Mouse (Mus musculus): ENCODE data around the gene Tfam. TPM values are rescaled to one million over a fixed set of nuclear protein-coding genes. Genes with fewer than 3 reads are reported as not detected.

The Tfam gene
- polyA plus RNA-seq, 1 experiment from 2014 or later: 45.4 TPM

GRCm38 (mm10) chr10:71200964-71201363 lies 37.1 kb downstream of the Tfam start:
- Histone ChIP-seq H3K27me3 (ENCODE audit: control insufficient read depth, insufficient read depth, low read length) (no peaks in the 10 kb centered on the region), H3K27ac (no peak overlapping the region), H3K36me3 (replicated peaks; ENCODE audit: control insufficient read depth, insufficient read depth) (no peaks in the 10 kb centered on the region), H3K4me1 (replicated peaks; ENCODE audit: control insufficient read depth, insufficient read depth, low read length) (no peaks in the 10 kb centered on the region; the same call in 1 of the 2 replicates), H3K4me2 (replicated peaks) (no peak overlapping the region), H3K9ac (no peak overlapping the region), H3K9me3 (ENCODE audit: control insufficient read depth, low read length) (no peaks in the 10 kb centered on the region), H3K4me3 (replicated peaks; ENCODE audit: low read length) (no peak overlapping the region)
- DNase-seq (ENCODE audit: low spot score): no peak
- 54% methylated on average over 5 of the region's 5 CpGs for WGBS
- ATAC-seq (ENCODE audit: low FRiP score): no peak

- H3K27me3 ChIP-seq (ENCODE audit: control insufficient read depth, insufficient read depth, low read length): no peaks in the 10 kb centered on the region
- no peak overlapping the region for H3K9ac ChIP-seq
- ATAC-seq (ENCODE audit: low FRiP score) (no peak), DNase-seq (ENCODE audit: low spot score) (no peak)
- H3K4me3 ChIP-seq (replicated peaks; ENCODE audit: low read length): no peak overlapping the region
- no peaks in the 10 kb centered on the region for H3K9me3 ChIP-seq (ENCODE audit: control insufficient read depth, low read length)
- WGBS: 89% methylated on average over 8 of the region's 8 CpGs
- H3K27ac ChIP-seq: no peak overlapping the region
- peaks cover 7% of the 10 kb centered on the region; the same call in 1 of the 2 replicates for H3K4me1 ChIP-seq (replicated peaks; ENCODE audit: control insufficient read depth, insufficient read depth, low read length)
- H3K4me2 ChIP-seq (replicated peaks): no peak overlapping the region
- H3K36me3 ChIP-seq (replicated peaks; ENCODE audit: control insufficient read depth, insufficient read depth): no peaks in the 10 kb centered on the region
These were observed 39.4 kb downstream of the Tfam start for GRCm38 (mm10) chr10:71198676-71199075.

- 78% methylated on average over 14 of the region's 14 CpGs for WGBS
- no peak overlapping the region for H3K27ac ChIP-seq
- no peaks in the 10 kb centered on the region for H3K9me3 ChIP-seq (ENCODE audit: control insufficient read depth, low read length)
- no peak for ATAC-seq (ENCODE audit: low FRiP score)
- H3K9ac ChIP-seq: no peak overlapping the region
- H3K36me3 ChIP-seq (replicated peaks; ENCODE audit: control insufficient read depth, insufficient read depth): no peaks in the 10 kb centered on the region
- DNase-seq (ENCODE audit: low spot score): no peak
- H3K4me1 ChIP-seq (replicated peaks; ENCODE audit: control insufficient read depth, insufficient read depth, low read length): peaks cover 11% of the 10 kb centered on the region; the same call in 1 of the 2 replicates
- H3K4me3 ChIP-seq (replicated peaks; ENCODE audit: low read length): no peak overlapping the region
- H3K4me2 ChIP-seq (replicated peaks): no peak overlapping the region
- H3K27me3 ChIP-seq (ENCODE audit: control insufficient read depth, insufficient read depth, low read length): no peaks in the 10 kb centered on the region
These were observed 40.9 kb downstream of the Tfam start for GRCm38 (mm10) chr10:71197036-71197785.

GRCm38 (mm10) chr10:71195501-71195900 lies 42.6 kb downstream of the Tfam start:
- H3K4me2 ChIP-seq (replicated peaks): no peak overlapping the region
- no peak for ATAC-seq (ENCODE audit: low FRiP score)
- no peak overlapping the region for H3K9ac ChIP-seq
- no peaks in the 10 kb centered on the region for H3K36me3 ChIP-seq (replicated peaks; ENCODE audit: control insufficient read depth, insufficient read depth)
- WGBS: 52% methylated on average over 9 of the region's 9 CpGs
- H3K9me3 ChIP-seq (ENCODE audit: control insufficient read depth, low read length): no peaks in the 10 kb centered on the region
- no peak for DNase-seq (ENCODE audit: low spot score)
- no peak overlapping the region for H3K4me3 ChIP-seq (replicated peaks; ENCODE audit: low read length)
- peaks cover 11% of the 10 kb centered on the region; the same call in 1 of the 2 replicates for H3K4me1 ChIP-seq (replicated peaks; ENCODE audit: control insufficient read depth, insufficient read depth, low read length)
- no peak overlapping the region for H3K27ac ChIP-seq
- no peaks in the 10 kb centered on the region for H3K27me3 ChIP-seq (ENCODE audit: control insufficient read depth, insufficient read depth, low read length)

GRCm38 (mm10) chr10:71194713-71195112 lies 43.4 kb downstream of the Tfam start:
- no peak overlapping the region for H3K27ac ChIP-seq
- no peaks in the 10 kb centered on the region for H3K27me3 ChIP-seq (ENCODE audit: control insufficient read depth, insufficient read depth, low read length)
- H3K4me1 ChIP-seq (replicated peaks; ENCODE audit: control insufficient read depth, insufficient read depth, low read length): peaks cover 11% of the 10 kb centered on the region; the same call in 1 of the 2 replicates
- no peaks in the 10 kb centered on the region for H3K36me3 ChIP-seq (replicated peaks; ENCODE audit: control insufficient read depth, insufficient read depth)
- H3K9me3 ChIP-seq (ENCODE audit: control insufficient read depth, low read length): no peaks in the 10 kb centered on the region
- 88% methylated on average over 7 of the region's 7 CpGs for WGBS
- H3K4me3 ChIP-seq (replicated peaks; ENCODE audit: low read length): no peak overlapping the region
- H3K4me2 ChIP-seq (replicated peaks): no peak overlapping the region
- DNase-seq (ENCODE audit: low spot score) (no peak), ATAC-seq (ENCODE audit: low FRiP score) (no peak)
- no peak overlapping the region for H3K9ac ChIP-seq

GRCm38 (mm10) chr10:71193319-71193718 lies 44.8 kb downstream of the Tfam start:
- 35% methylated on average over 7 of the region's 7 CpGs for WGBS
- H3K9me3 ChIP-seq (ENCODE audit: control insufficient read depth, low read length): no peaks in the 10 kb centered on the region
- ATAC-seq (ENCODE audit: low FRiP score): no peak
- H3K4me3 ChIP-seq (replicated peaks; ENCODE audit: low read length): no peak overlapping the region
- no peaks in the 10 kb centered on the region for H3K36me3 ChIP-seq (replicated peaks; ENCODE audit: control insufficient read depth, insufficient read depth)
- no peak overlapping the region for H3K4me2 ChIP-seq (replicated peaks)
- no peaks in the 10 kb centered on the region for H3K27me3 ChIP-seq (ENCODE audit: control insufficient read depth, insufficient read depth, low read length)
- H3K27ac ChIP-seq: no peak overlapping the region
- no peak overlapping the region for H3K9ac ChIP-seq
- peaks cover 11% of the 10 kb centered on the region; the same call in 1 of the 2 replicates for H3K4me1 ChIP-seq (replicated peaks; ENCODE audit: control insufficient read depth, insufficient read depth, low read length)
- no peak for DNase-seq (ENCODE audit: low spot score)

- Histone ChIP-seq H3K9ac (no peak overlapping the region), H3K4me1 (replicated peaks; ENCODE audit: control insufficient read depth, insufficient read depth, low read length) (peaks cover 11% of the 10 kb centered on the region; the same call in 1 of the 2 replicates), H3K4me3 (replicated peaks; ENCODE audit: low read length) (no peak overlapping the region), H3K27me3 (ENCODE audit: control insufficient read depth, insufficient read depth, low read length) (no peaks in the 10 kb centered on the region), H3K36me3 (replicated peaks; ENCODE audit: control insufficient read depth, insufficient read depth) (no peaks in the 10 kb centered on the region), H3K9me3 (ENCODE audit: control insufficient read depth, low read length) (no peaks in the 10 kb centered on the region), H3K4me2 (replicated peaks) (no peak overlapping the region), H3K27ac (no peak overlapping the region)
- 51% methylated on average over 11 of the region's 11 CpGs for WGBS
- no peak for ATAC-seq (ENCODE audit: low FRiP score)
- no peak for DNase-seq (ENCODE audit: low spot score)
These were observed 45.2 kb downstream of the Tfam start for GRCm38 (mm10) chr10:71192886-71193285.

GRCm38 (mm10) chr10:71188681-71189080 lies 49.4 kb downstream of the Tfam start:
- no peaks in the 10 kb centered on the region for H3K36me3 ChIP-seq (replicated peaks; ENCODE audit: control insufficient read depth, insufficient read depth)
- no peak overlapping the region for H3K4me3 ChIP-seq (replicated peaks; ENCODE audit: low read length)
- no peak overlapping the region for H3K4me2 ChIP-seq (replicated peaks)
- 91% methylated on average over 4 of the region's 4 CpGs for WGBS
- no peaks in the 10 kb centered on the region for H3K27me3 ChIP-seq (ENCODE audit: control insufficient read depth, insufficient read depth, low read length)
- H3K9ac ChIP-seq: no peak overlapping the region
- no peaks in the 10 kb centered on the region for H3K9me3 ChIP-seq (ENCODE audit: control insufficient read depth, low read length)
- DNase-seq (ENCODE audit: low spot score) (no peak), ATAC-seq (ENCODE audit: low FRiP score) (no peak)
- H3K4me1 ChIP-seq (replicated peaks; ENCODE audit: control insufficient read depth, insufficient read depth, low read length): peaks cover 4% of the 10 kb centered on the region; the same call in 1 of the 2 replicates
- no peak overlapping the region for H3K27ac ChIP-seq

GRCm38 (mm10) chr10:71185059-71185458 lies 53.0 kb downstream of the Tfam start:
- no peaks in the 10 kb centered on the region for H3K27me3 ChIP-seq (ENCODE audit: control insufficient read depth, insufficient read depth, low read length)
- H3K9ac ChIP-seq: no peak overlapping the region
- WGBS: 81% methylated on average over 7 of the region's 7 CpGs
- DNase-seq (ENCODE audit: low spot score): no peak
- no peak overlapping the region for H3K4me2 ChIP-seq (replicated peaks)
- H3K27ac ChIP-seq: no peak overlapping the region
- no peaks in the 10 kb centered on the region for H3K36me3 ChIP-seq (replicated peaks; ENCODE audit: control insufficient read depth, insufficient read depth)
- no peak for ATAC-seq (ENCODE audit: low FRiP score)
- H3K4me1 ChIP-seq (replicated peaks; ENCODE audit: control insufficient read depth, insufficient read depth, low read length): no peaks in the 10 kb centered on the region
- no peaks in the 10 kb centered on the region for H3K9me3 ChIP-seq (ENCODE audit: control insufficient read depth, low read length)
- no peak overlapping the region for H3K4me3 ChIP-seq (replicated peaks; ENCODE audit: low read length)

All from hindbrain, embryonic 14.5 days (tissue).